Mouse (Mus musculus) heart, embryonic 14.5 days (tissue): ENCODE measurements around the gene Pola1. TPM values are rescaled to one million over a fixed set of nuclear protein-coding genes. Genes with fewer than 3 reads are reported as not detected.

ENCODE experiments used
- ATAC-seq: fragments of 200-750 bp; cut with Nextera tagmentation; 2 replicates; pipeline ENCODE4 v1.8.0; 2017; ENCODE audit warnings: low read depth, moderate TSS enrichment; ENCODE audit not compliant: insufficient number of reproducible peaks, insufficient read depth, low FRiP score
- H3K27ac ChIP-seq, 2 experiments: fragments of 200-500 bp in 1 of 2; fragments of 300-500 bp in 1 of 2; sonication (generic) in 1 of 2; replicated peaks in 1 of 2; 2 replicates each; pipeline ENCODE4 v1.5.1; 2012 to 2014; ENCODE audit warnings: low read depth in 2 of 2, low read length in 2 of 2, control low read depth in 1 of 2, mild to moderate bottlenecking in 1 of 2, mixed read lengths in 1 of 2; ENCODE audit not compliant: control insufficient read depth in 1 of 2, insufficient read depth in 1 of 2
- H3K27me3 ChIP-seq: fragments of 300-500 bp; sonication (generic); 2 replicates; pipeline ENCODE4 v1.6.1; 2014; ENCODE audit warnings: mild to moderate bottlenecking, low read length, control low read depth; ENCODE audit not compliant: control insufficient read depth, insufficient read depth
- H3K36me3 ChIP-seq: fragments of 300-500 bp; sonication (generic); 2 replicates; pipeline ENCODE4 v1.6.1; 2014; ENCODE audit warnings: mild to moderate bottlenecking, control low read depth, low read length, mixed read lengths; ENCODE audit not compliant: control insufficient read depth, insufficient read depth
- H3K4me1 ChIP-seq, 2 experiments: fragments of 200-500 bp in 1 of 2; fragments of 300-500 bp in 1 of 2; sonication (generic) in 1 of 2; 2 replicates each; pipeline ENCODE4 v1.6.1; 2012 to 2014; ENCODE audit warnings: low read length in 2 of 2, control low read depth in 1 of 2, mixed read lengths in 1 of 2; ENCODE audit not compliant: control insufficient read depth in 2 of 2, insufficient read depth in 2 of 2
- H3K4me2 ChIP-seq: fragments of 300-500 bp; sonication (generic); 2 replicates; pipeline ENCODE4 v1.6.1; 2014; ENCODE audit warnings: mild to moderate bottlenecking, low read length
- H3K4me3 ChIP-seq, 2 experiments: fragments of 200-500 bp in 1 of 2; fragments of 300-500 bp in 1 of 2; sonication (generic) in 1 of 2; 2 replicates each; pipeline ENCODE4 v1.5.1; 2012 to 2014; ENCODE audit warnings: low read length in 2 of 2, mild to moderate bottlenecking in 2 of 2, control low read depth in 1 of 2, low read depth in 1 of 2, moderate library complexity in 1 of 2; ENCODE audit not compliant: control insufficient read depth in 1 of 2, insufficient read depth in 1 of 2
- H3K9ac ChIP-seq: fragments of 300-500 bp; sonication (generic); 2 replicates; pipeline ENCODE4 v1.6.1; 2014; ENCODE audit warnings: mild to moderate bottlenecking, low read length
- H3K9me3 ChIP-seq: fragments of 300-500 bp; sonication (generic); 2 replicates; pipeline ENCODE4 v1.6.1; 2016; ENCODE audit warnings: low read length, control low read depth; ENCODE audit not compliant: control insufficient read depth
- WGBS: fragments of 180-500 bp; shearing (Covaris S2); extraction: QIAGEN DNeasy Blood & Tissue Kit; methylation state at CpG from one replicate; pipeline ENCODE4 v1.1.7; 2014; 5-methylcytosine and 5-hydroxymethylcytosine counted together
- polyA plus RNA-seq: library from polyadenylated mRNA; unstranded; fragments of >200 nt; fragmentation: Nextera tagmentation; extraction: Ambion mirVana; gene quantifications from 2 replicates; pipeline ENCODE4 v1.2.1, GENCODE M21; 2014

Pola1 gene
- polyA plus RNA-seq, 1 experiment from 2014 or later: 9.5 TPM

GRCm38 (mm10) chrX:93286291-93286893 is 345.6 kb downstream of the Pola1 start, which contains the start of gene Arx:
Gene Arx, plus strand, starts transcription at chrX:93286445.
- Histone ChIP-seq H3K36me3 (no peaks in the 10 kb centered on the region), H3K4me1 (peaks cover 0 to 3% of the 10 kb centered on the region in 2 experiments; a peak in 3 of 4 replicates), H3K4me2 (peak within 1 kb of the TSS; percentile 34), H3K9ac (no peak within 1 kb of the TSS), H3K27me3 (peaks cover 76% of the 10 kb centered on the region), H3K27ac (no peak within 1 kb of the TSS), H3K4me3 (no peak within 1 kb of the TSS; a peak in 2 of 4 replicates), H3K9me3 (no peaks in the 10 kb centered on the region)
- ATAC-seq: peak; percentile 69
- 18% methylated on average over 31 of the region's 31 CpGs for WGBS

DNA sequence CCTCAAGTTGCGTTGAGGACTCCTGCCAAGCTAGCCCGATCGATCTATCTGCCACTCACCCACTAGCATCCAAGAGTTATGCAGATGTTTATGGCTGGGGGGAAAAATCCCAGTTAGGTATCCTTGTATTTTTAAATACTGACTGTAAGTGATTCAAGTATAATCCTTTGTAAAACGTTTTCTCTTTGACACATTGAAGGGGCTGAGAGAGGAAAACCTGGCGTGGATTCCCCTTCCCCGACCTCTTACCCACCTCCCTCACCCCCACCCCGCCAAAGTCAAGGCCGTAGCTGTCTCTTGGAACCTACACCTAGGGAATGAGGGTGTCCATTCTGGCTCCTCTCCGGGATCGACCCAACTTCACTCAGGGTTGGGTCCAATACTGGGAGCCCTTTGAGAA is 346.9 kb downstream of the Pola1 start:
- Histone ChIP-seq H3K27ac (no peak overlapping the region), H3K4me3 (no peak overlapping the region), H3K9ac (no peak overlapping the region), H3K9me3 (no peaks in the 10 kb centered on the region), H3K4me2 (no peak overlapping the region), H3K27me3 (peaks cover 70% of the 10 kb centered on the region), H3K4me1 (peaks cover 0 to 5% of the 10 kb centered on the region in 2 experiments; a peak in 3 of 4 replicates), H3K36me3 (no peaks in the 10 kb centered on the region)
- no peak for ATAC-seq
- 15% methylated on average over 10 of the region's 10 CpGs for WGBS

- Histone ChIP-seq H3K4me1 (peaks cover 0 to 5% of the 10 kb centered on the region in 2 experiments; a peak in 2 of 4 replicates), H3K27me3 (peaks cover 50% of the 10 kb centered on the region), H3K9me3 (no peaks in the 10 kb centered on the region), H3K4me2 (peak overlapping the region; percentile 47), H3K27ac (no peak overlapping the region), H3K9ac (no peak overlapping the region), H3K4me3 (peak overlapping the region in 1 of 2 experiments; percentile 13; a peak in 1 of 4 replicates), H3K36me3 (no peaks in the 10 kb centered on the region)
- ATAC-seq: no peak
- WGBS: 11% methylated on average over 5 of the region's 5 CpGs
Observed at GRCm38 (mm10) chrX:93281756-93282155, 350.2 kb downstream of the Pola1 start.

DNA sequence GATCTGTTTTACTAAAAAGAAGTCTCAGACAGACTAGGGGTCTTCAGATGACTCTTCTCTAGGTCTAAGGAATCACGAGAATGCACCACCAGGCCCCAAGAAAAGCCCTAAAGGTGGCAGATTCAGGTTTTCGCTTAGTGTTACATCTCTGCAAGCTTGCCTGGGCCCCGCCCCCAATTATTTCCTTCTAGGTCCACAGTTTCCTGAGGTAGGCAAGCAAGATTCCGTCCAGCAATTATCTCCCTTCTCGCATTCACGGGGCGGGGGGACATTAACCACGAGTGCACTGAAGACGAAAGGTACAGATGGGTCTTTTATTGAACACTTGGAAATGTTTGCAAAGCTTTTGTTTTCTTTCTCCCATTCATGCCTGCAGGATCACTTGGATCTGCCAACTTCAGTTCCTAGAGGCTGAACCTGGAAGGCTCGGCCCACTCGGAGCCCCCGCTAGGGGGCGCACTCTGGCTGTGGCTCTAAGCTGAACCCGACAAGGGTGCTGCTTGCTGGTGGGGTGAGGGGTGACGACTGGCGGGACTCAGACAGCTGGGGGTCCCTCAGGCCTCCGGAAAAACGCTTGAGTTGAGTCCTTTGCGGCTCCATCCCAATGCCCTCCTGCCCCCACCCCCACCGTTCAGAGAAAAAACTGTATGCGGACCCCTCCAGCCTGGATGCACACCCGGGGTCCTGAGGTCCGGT is 350.8 kb downstream of the Pola1 start:
- no peaks in the 10 kb centered on the region for H3K9me3 ChIP-seq
- no peaks in the 10 kb centered on the region for H3K36me3 ChIP-seq
- H3K27me3 ChIP-seq: peaks cover 44% of the 10 kb centered on the region
- H3K4me1 ChIP-seq: peaks cover 0 to 2% of the 10 kb centered on the region in 2 experiments; a peak in 1 of 4 replicates
- H3K4me3 ChIP-seq: peak overlapping the region in 1 of 2 experiments; percentile 13; a peak in 2 of 4 replicates
- no peak overlapping the region for H3K27ac ChIP-seq
- 14% methylated on average over 23 of the region's 23 CpGs for WGBS
- H3K9ac ChIP-seq: no peak overlapping the region
- H3K4me2 ChIP-seq: peak overlapping the region; percentile 47
- ATAC-seq: no peak

- WGBS: 31% methylated on average over 4 of the region's 11 CpGs
- peaks cover 0 to 2% of the 10 kb centered on the region in 2 experiments; a peak in 1 of 4 replicates for H3K4me1 ChIP-seq
- no peak for ATAC-seq
- 0 out of 2 replicates have a peak overlapping the region, but pooled peaks have one; percentile 13 for H3K4me2 ChIP-seq
- H3K4me3 ChIP-seq: no peak overlapping the region
- H3K27me3 ChIP-seq: peaks cover 35% of the 10 kb centered on the region
- no peaks in the 10 kb centered on the region for H3K36me3 ChIP-seq
- no peaks in the 10 kb centered on the region for H3K9me3 ChIP-seq
- H3K27ac ChIP-seq: no peak overlapping the region
- H3K9ac ChIP-seq: no peak overlapping the region
Observed at GRCm38 (mm10) chrX:93279940-93280339, 352.0 kb downstream of the Pola1 start.

DNA sequence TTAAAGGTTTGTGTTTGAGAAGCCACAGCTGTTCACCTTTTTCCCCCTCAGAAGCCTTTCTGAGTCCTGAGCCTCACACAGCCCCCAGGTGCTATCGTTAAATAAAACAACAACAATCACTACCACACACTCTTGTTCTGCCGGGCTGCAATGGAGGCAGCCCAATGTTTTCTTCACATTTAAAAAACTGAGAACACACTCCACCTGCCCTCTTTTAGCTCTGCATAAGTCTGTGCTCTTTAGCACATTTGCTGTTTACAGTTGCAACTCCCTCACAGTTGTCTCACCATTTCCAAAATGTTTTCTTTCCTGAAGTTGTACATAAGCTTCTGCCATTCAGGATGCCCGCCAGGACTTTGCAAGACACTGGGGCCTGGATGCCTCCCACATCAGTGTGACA is 356.3 kb downstream of the Pola1 start:
- H3K9ac ChIP-seq: no peak overlapping the region
- 46% methylated on average over 3 of the region's 3 CpGs for WGBS
- no peak overlapping the region for H3K4me2 ChIP-seq
- H3K36me3 ChIP-seq: no peaks in the 10 kb centered on the region
- H3K27me3 ChIP-seq: peaks cover 10% of the 10 kb centered on the region; the same call in 1 of the 2 replicates
- no peak overlapping the region for H3K4me3 ChIP-seq
- ATAC-seq: no peak
- H3K4me1 ChIP-seq: no peaks in the 10 kb centered on the region
- no peaks in the 10 kb centered on the region for H3K9me3 ChIP-seq
- no peak overlapping the region for H3K27ac ChIP-seq
